Mouse (Mus musculus) limb, embryonic 14.5 days (tissue): ENCODE measurements at regions not wholly inside any gene's neighbourhood (a gene's known extent, or its start where the extent isn't known, plus 50 kb on each side); places are given as distances from the start of the nearest gene placed in this dataset.

Experiments
- ATAC-seq: fragments of 200-750 bp; cut with Nextera tagmentation; 2 replicates; pipeline ENCODE4 v1.8.0; 2017; ENCODE audit warnings: low read depth, moderate number of reproducible peaks, moderate TSS enrichment; ENCODE audit not compliant: low FRiP score
- DNase-seq: peaks from one replicate; pipeline ENCODE4 v3.0.0-alpha.2; 2015; ENCODE audit warnings: low spot score
- H3K27ac ChIP-seq: fragments of 300-500 bp; sonication (generic); replicated peaks from 2 replicates; pipeline ENCODE4 v1.5.1; 2014; ENCODE audit warnings: low read depth, mild to moderate bottlenecking, low read length, moderate library complexity, mixed read lengths
- H3K27me3 ChIP-seq: fragments of 300-500 bp; sonication (generic); 2 replicates; pipeline ENCODE4 v1.6.1; 2014; ENCODE audit warnings: low read length, mixed read lengths; ENCODE audit not compliant: control insufficient read depth, insufficient read depth
- H3K36me3 ChIP-seq: fragments of 300-500 bp; sonication (generic); 2 replicates; pipeline ENCODE4 v1.6.1; 2014; ENCODE audit warnings: mild to moderate bottlenecking, low read length, moderate library complexity, mixed read lengths; ENCODE audit not compliant: control insufficient read depth, insufficient read depth
- H3K4me1 ChIP-seq: fragments of 300-500 bp; sonication (generic); 2 replicates; pipeline ENCODE4 v1.6.1; 2014; ENCODE audit warnings: antibody characterized with exemption, low read length, mixed read lengths; ENCODE audit not compliant: control insufficient read depth, insufficient read depth
- H3K4me2 ChIP-seq: fragments of 300-500 bp; sonication (generic); replicated peaks from 2 replicates; pipeline ENCODE4 v1.6.1; 2014; ENCODE audit warnings: low read depth, mild to moderate bottlenecking, low read length, moderate library complexity; ENCODE audit not compliant: severe bottlenecking
- H3K4me3 ChIP-seq: fragments of 300-500 bp; sonication (generic); replicated peaks from 2 replicates; pipeline ENCODE4 v1.5.1; 2014; ENCODE audit warnings: low read length
- H3K9ac ChIP-seq: fragments of 300-500 bp; sonication (generic); 2 replicates; pipeline ENCODE4 v1.6.1; 2014; ENCODE audit warnings: mild to moderate bottlenecking, low read depth, low read length, moderate library complexity; ENCODE audit not compliant: severe bottlenecking
- H3K9me3 ChIP-seq: fragments of 300-500 bp; sonication (generic); 2 replicates; pipeline ENCODE4 v1.6.1; 2016; ENCODE audit warnings: low read length; ENCODE audit not compliant: control insufficient read depth
- POLR2A ChIP-seq: fragments of 200-500 bp; IDR thresholded peaks from 2 replicates; pipeline ENCODE4 v1.8.0; 2012; ENCODE audit warnings: inconsistent platforms, mild to moderate bottlenecking, moderate library complexity, borderline replicate concordance; ENCODE audit not compliant: insufficient read depth, insufficient read length; ENCODE audit errors: extremely low read depth
- WGBS: fragments of 180-500 bp; shearing (Covaris S2); extraction: QIAGEN DNeasy Blood & Tissue Kit; methylation state at CpG from one replicate; pipeline ENCODE4 v1.1.7; 2014; 5-methylcytosine and 5-hydroxymethylcytosine counted together

DNA sequence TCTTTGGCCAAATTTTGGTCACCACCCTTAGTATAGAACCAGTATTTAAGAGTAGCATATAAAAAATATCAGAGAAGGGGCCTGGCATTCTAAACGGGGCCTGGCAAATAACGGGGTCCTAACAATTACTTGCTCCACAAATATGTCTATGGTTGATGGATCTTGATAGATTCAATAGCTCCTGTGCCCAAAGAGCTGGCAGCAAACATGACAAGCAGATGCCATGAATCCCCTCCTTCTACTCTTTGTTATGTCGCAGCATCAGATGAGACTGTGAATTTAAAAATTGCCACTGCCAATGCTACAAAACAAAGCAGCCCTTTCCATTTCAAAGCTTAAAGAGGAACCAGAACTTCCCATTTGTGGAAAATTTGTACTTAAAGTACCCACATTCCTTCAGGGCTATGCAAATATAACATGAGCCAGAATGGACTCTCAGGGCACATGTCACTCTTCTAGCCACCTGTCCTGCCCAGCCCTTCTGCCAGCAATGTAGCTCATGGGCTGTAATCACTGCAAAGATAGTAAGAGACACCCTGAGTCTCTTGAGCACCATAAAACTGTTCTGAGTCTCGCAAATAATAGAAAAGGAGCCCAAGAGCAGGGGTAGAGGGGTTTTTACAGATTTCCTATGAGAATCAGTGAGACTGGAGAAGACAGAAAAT is 342.4 kb upstream of the Kirrel3 start:
- TF ChIP-seq POLR2A: no peak
- DNase-seq (no peak), ATAC-seq (no peak)
- Histone ChIP-seq H3K4me3 (no peak overlapping the region), H3K36me3 (no peaks in the 10 kb centered on the region), H3K4me2 (no peak overlapping the region), H3K27me3 (no peaks in the 10 kb centered on the region), H3K9me3 (no peaks in the 10 kb centered on the region), H3K9ac (no peak overlapping the region), H3K4me1 (no peaks in the 10 kb centered on the region), H3K27ac (no peak overlapping the region)
- WGBS: 78% methylated on average over 4 of the region's 4 CpGs

GRCm38 (mm10) chr9:34155240-34156019 is 330.3 kb upstream of the Kirrel3 start:
- Histone ChIP-seq H3K27ac (no peak overlapping the region), H3K4me1 (peaks cover 13% of the 10 kb centered on the region; the same call in 1 of the 2 replicates), H3K4me2 (no peak overlapping the region), H3K27me3 (no peaks in the 10 kb centered on the region), H3K9ac (no peak overlapping the region), H3K9me3 (no peaks in the 10 kb centered on the region), H3K4me3 (no peak overlapping the region), H3K36me3 (no peaks in the 10 kb centered on the region)
- no peak for TF ChIP-seq POLR2A
- DNase-seq (peak; percentile 36), ATAC-seq (peak; percentile 55; the same call in 1 of the 2 replicates)
- WGBS: 30% methylated on average over 11 of the region's 11 CpGs

- H3K36me3 ChIP-seq: no peaks in the 10 kb centered on the region
- no peak overlapping the region for H3K4me2 ChIP-seq
- no peak overlapping the region for H3K27ac ChIP-seq
- WGBS: 46% methylated on average over 3 of the region's 3 CpGs
- peak; percentile 25 for DNase-seq
- peaks cover 13% of the 10 kb centered on the region; the same call in 1 of the 2 replicates for H3K4me1 ChIP-seq
- no peak overlapping the region for H3K4me3 ChIP-seq
- no peaks in the 10 kb centered on the region for H3K9me3 ChIP-seq
- no peak for ATAC-seq
- no peaks in the 10 kb centered on the region for H3K27me3 ChIP-seq
- TF ChIP-seq POLR2A: no peak
- no peak overlapping the region for H3K9ac ChIP-seq
These were observed 329.1 kb upstream of the Kirrel3 start for GRCm38 (mm10) chr9:34156581-34156980.

GRCm38 (mm10) chr9:34161119-34161518 is 324.6 kb upstream of the Kirrel3 start:
- no peaks in the 10 kb centered on the region for H3K36me3 ChIP-seq

GRCm38 (mm10) chr9:34186314-34186713 is 299.4 kb upstream of the Kirrel3 start:
- no peak for TF ChIP-seq POLR2A
- WGBS: 82% methylated on average over 4 of the region's 4 CpGs
- Histone ChIP-seq H3K4me2 (no peak overlapping the region), H3K4me3 (no peak overlapping the region), H3K36me3 (no peaks in the 10 kb centered on the region), H3K27me3 (no peaks in the 10 kb centered on the region), H3K27ac (no peak overlapping the region), H3K9ac (no peak overlapping the region), H3K4me1 (no peaks in the 10 kb centered on the region), H3K9me3 (no peaks in the 10 kb centered on the region)
- no peak for ATAC-seq
- no peak for DNase-seq

More at GRCm38 (mm10) chr9:34161119-34161518, 324.6 kb upstream of the Kirrel3 start:
- Histone ChIP-seq H3K4me1 (peaks cover 4% of the 10 kb centered on the region; the same call in 1 of the 2 replicates), H3K9ac (no peak overlapping the region), H3K9me3 (no peaks in the 10 kb centered on the region), H3K27me3 (no peaks in the 10 kb centered on the region), H3K4me3 (no peak overlapping the region), H3K27ac (no peak overlapping the region), H3K4me2 (no peak overlapping the region)
- no peak for ATAC-seq
- WGBS: 48% methylated on average over 3 of the region's 3 CpGs
- no peak for DNase-seq
- no peak for TF ChIP-seq POLR2A
